Comparison of ENCODE assay signal across 21 mouse cellular contexts in the genomic region with DNA sequence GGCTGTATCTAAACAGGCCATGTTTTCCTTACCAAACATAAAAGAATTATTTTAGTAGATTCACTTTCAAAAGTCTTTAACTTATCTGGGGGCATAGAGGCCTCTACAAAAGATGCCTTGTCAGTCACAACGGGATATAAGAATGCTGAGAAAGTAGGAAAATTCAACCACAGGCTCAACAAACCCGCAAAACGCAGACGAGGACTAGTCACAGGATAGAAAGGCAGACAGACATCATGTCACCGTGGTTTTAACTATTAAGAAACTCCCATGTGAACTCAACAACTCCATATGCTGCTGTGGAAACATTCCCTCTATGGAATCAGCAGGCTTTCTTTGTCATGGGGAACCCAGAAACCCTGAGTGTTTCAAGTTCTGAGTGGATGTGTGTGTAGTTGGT. TPM values are rescaled to one million over a fixed set of nuclear protein-coding genes. Genes with fewer than 3 reads are reported as not detected.
DNase-seq lines count a peak whose midpoint lies in the region; TF ChIP-seq lines count a peak whose summit lies in the region.
"Had no signal": no experiment of that assay in that cellular context is flagged by ENCODE, and none has a peak within 500 bp of the region (broad histone marks: within the 10 kb centered on the region; RNA-seq: fewer than 3 reads in every experiment).

No protein-coding gene starts in this region.

- H3K79me2 ChIP-seq in heart, adult 2 months (replicated peaks; ENCODE audit: control insufficient read depth, insufficient read depth, low read length) = peaks cover 20% of the 10 kb centered on the region
- peaks cover 100% of the 10 kb centered on the region for H3K79me2 ChIP-seq in macrophage (ENCODE audit: inconsistent target)

- intact Hi-C loops in heart, adult 2 months (cut with DNase I) = no loop called here
- intact Hi-C loops in heart, postnatal 36 days (cut with DNase I) = no loop called here

- WGBS in heart, adult 2 months = 79% methylated on average over 5 of the region's 5 CpGs
- 25% methylated on average over 5 of the region's 5 CpGs for WGBS in macrophage (ENCODE audit: missing documents)

- no peak for TF ChIP-seq EP300 in heart, adult 2 months (IDR thresholded peaks at IDR 0.05; ENCODE audit: insufficient read depth, low read depth, low read length)

- peaks cover 53% of the 10 kb centered on the region for H3K4me1 ChIP-seq in heart, adult 2 months (ENCODE audit: control insufficient read depth, insufficient read depth, low read length)
- H3K4me1 ChIP-seq in bone marrow macrophage, adult 2 months (ENCODE audit: control insufficient read depth, insufficient read depth, low read length) = peaks cover 58% of the 10 kb centered on the region

- DNase-seq in heart, adult 2 months = no peak
- no peak for DNase-seq in heart, postnatal 36 days
- no peak for DNase-seq in thymus, postnatal 4 days
- no peak for DNase-seq in right cerebral cortex, postnatal 36 days (ENCODE audit: low spot score in 2 of 2)
- DNase-seq: adrenal gland, adult 2 months; adrenal gland, postnatal 14 days; B cell, adult 2 months; cerebellum, adult 18-20 months; cerebellum, adult 9-10 months; cerebellum, postnatal 14 days; gastrocnemius, postnatal 10 days; heart, adult 11 months; heart, postnatal 10 days; heart, postnatal 4 days had no signal

- no peaks in the 10 kb centered on the region for H3K27me3 ChIP-seq in heart, adult 2 months (ENCODE audit: control insufficient read depth, insufficient read depth, low read length)
- H3K27me3 ChIP-seq: forebrain, embryonic 15.5 days; heart, embryonic 12.5 days; heart, embryonic 15.5 days had no signal

- H3K9ac ChIP-seq in heart, adult 2 months (ENCODE audit: low read depth, low read length) = no peak overlapping the region
- H3K9ac ChIP-seq: forebrain, embryonic 15.5 days; heart, embryonic 12.5 days; heart, embryonic 15.5 days; hindbrain, embryonic 14.5 days had no signal

- H3K4me3 ChIP-seq in heart, adult 2 months = no peak overlapping the region
- H3K4me3 ChIP-seq in bone marrow macrophage, adult 2 months (ENCODE audit: insufficient read depth, low read length) = no peak overlapping the region
- H3K4me3 ChIP-seq in macrophage (ENCODE audit: inconsistent target) = no peak overlapping the region
- H3K4me3 ChIP-seq: forebrain, embryonic 15.5 days; heart, embryonic 12.5 days; heart, embryonic 15.5 days had no signal

- peak overlapping the region; percentile 21; the same call in 1 of the 2 replicates for H3K27ac ChIP-seq in heart, adult 2 months
- peak overlapping the region; percentile 50 for H3K27ac ChIP-seq in bone marrow macrophage, adult 2 months (ENCODE audit: insufficient read depth, low read depth, low read length)
- peak overlapping the region; percentile 62 for H3K27ac ChIP-seq in macrophage
- H3K27ac ChIP-seq: forebrain, embryonic 15.5 days; heart, embryonic 15.5 days; hindbrain, embryonic 14.5 days; hindbrain, postnatal 0 days had no signal

- no peak for TF ChIP-seq POLR2A in heart, adult 2 months (IDR thresholded peaks at IDR 0.05; ENCODE audit: insufficient read depth, low read depth, low read length)
- no peak for TF ChIP-seq POLR2A in bone marrow macrophage, adult 2 months (IDR thresholded peaks at IDR 0.05; ENCODE audit: borderline replicate concordance, low read depth, low read length)

- peaks cover 38% of the 10 kb centered on the region for H3K36me3 ChIP-seq in heart, adult 2 months (ENCODE audit: control insufficient read depth, insufficient read depth, low read length)
- H3K36me3 ChIP-seq in macrophage (ENCODE audit: inconsistent target) = no peaks in the 10 kb centered on the region
- H3K36me3 ChIP-seq: forebrain, embryonic 15.5 days; heart, embryonic 12.5 days; heart, embryonic 15.5 days had no signal

- no peak for TF ChIP-seq CTCF in heart, adult 2 months (IDR thresholded peaks at IDR 0.05)
- TF ChIP-seq CTCF in bone marrow macrophage, adult 2 months (IDR thresholded peaks at IDR 0.05; ENCODE audit: low read depth, low read length) = no peak

RNA-seq across cellular contexts. Expression of a gene that starts 18.5 kb away (rescaled TPM):
- 10 to 100 TPM; 54.1 to 56.0 TPM for total RNA-seq in heart, adult 2 months (2021)
- 30.7 and 39.6 TPM in 2 replicates for polyA plus RNA-seq in heart, adult 2 months (2012; rRNA removed)
- 10 to 100 TPM; 45.6 to 51.6 TPM for total RNA-seq in heart, postnatal 36 days (2021)
- 41.8 and 47.2 TPM in 2 replicates for polyA plus RNA-seq in bone marrow macrophage, adult 2 months (2012; ENCODE audit: insufficient read depth, insufficient read length, missing spikeins)
- 100 to 1,000 TPM in 22 of 26 experiments, 10 to 100 TPM in 4; 82.3 to 803 (median 180) TPM for total RNA-seq in macrophage (2018; cell fraction: chromatin; rRNA removed)
- total RNA-seq in macrophage (2018; cell fraction: cytosol; rRNA removed) = 100 to 1,000 TPM in 4 of 26 experiments, 10 to 100 TPM in 22; 32.2 to 107 (median 58.3) TPM
- total RNA-seq in macrophage (2018; cell fraction: nucleus; rRNA removed) = 100 to 1,000 TPM in 12 of 26 experiments, 10 to 100 TPM in 14; 39.3 to 441 (median 84.8) TPM
- polyA plus RNA-seq in macrophage (2018) = 62.6 to 194 TPM (median 68.7 TPM) in 3 replicates
